Mouse (Mus musculus) erythroid progenitor cell, adult 5-6 weeks (primary cell): ENCODE data around the gene Lrrc1. TPM values are rescaled to one million over a fixed set of nuclear protein-coding genes. Genes with fewer than 3 reads are reported as not detected.

ENCODE experiments used
- ATAC-seq: replicated peaks from 2 replicates; pipeline ENCODE4 v1.8.0; 2016; ENCODE audit warnings: moderate number of reproducible peaks, mild to moderate bottlenecking, moderate TSS enrichment, inconsistent platforms; ENCODE audit not compliant: poor library complexity, low FRiP score, severe bottlenecking
- total RNA-seq, 2 experiments: library from RNA; stranded (forward) in 1 of 2; stranded (reverse) in 1 of 2; fragments of 150-400 nt in 1 of 2; fragments of 186-747, 209-891 nt in 1 of 2; gene quantifications; 2 replicates each; pipeline versions ENCODE4 v1.2.3 to v1.2.4; 2015 to 2017; ENCODE audit warnings: low replicate concordance in 2 of 2

Gene Lrrc1
- total RNA-seq, 2 experiments from 2014 or later = 2.3 to 5.0 TPM

DNA sequence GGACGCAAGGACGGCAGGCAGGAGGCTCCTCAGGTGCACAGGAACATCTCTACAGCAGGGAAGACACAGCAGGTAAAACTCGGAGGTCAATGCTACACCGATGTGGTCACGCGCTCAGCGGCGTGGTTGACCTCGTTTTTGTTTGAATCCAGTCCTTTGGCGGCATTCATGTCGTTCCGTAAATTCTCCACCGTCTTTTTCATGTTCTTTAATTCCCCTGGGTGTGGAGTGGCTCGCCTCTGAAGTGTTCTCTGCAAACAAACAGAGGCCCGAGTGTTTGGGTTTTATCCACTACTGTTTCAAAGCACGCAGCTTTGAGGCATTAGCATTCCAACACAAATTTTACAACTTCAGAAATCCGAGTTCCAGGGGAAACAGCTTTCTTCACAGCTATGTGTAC is 112.6 kb downstream of the Lrrc1 start:
- ATAC-seq = no peak

DNA sequence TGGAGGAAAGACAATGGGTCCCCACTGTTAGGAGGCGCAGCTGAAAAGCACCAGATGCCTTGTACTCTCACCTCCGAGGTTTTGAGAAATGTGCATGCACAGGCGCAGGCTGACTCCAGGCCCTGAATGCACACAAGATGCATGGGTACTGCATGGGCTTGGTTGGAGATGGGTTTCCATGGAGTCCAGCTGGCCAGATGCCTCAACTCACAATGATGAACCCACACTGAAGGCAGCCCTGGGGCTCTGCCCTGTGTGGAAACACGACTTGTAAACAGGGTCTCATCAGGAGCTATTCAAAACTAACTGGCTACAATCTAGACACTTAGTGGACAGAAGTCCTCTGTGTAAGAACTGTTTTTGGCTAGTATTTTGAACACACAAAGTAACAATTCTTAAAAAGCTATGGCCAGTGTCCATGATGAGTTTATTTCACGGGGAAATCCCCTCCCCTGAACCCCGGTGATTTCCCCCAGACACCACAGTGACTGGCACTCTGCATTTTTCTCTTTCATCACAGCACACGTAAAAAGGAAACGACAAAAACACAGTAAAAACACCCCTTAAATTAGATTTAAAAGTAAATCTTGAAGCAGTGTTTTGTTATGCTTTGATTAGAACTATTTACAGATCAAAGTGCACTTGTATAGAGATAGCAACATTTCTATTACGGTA is 114.1 kb downstream of the Lrrc1 start:
- ATAC-seq = no peak

DNA sequence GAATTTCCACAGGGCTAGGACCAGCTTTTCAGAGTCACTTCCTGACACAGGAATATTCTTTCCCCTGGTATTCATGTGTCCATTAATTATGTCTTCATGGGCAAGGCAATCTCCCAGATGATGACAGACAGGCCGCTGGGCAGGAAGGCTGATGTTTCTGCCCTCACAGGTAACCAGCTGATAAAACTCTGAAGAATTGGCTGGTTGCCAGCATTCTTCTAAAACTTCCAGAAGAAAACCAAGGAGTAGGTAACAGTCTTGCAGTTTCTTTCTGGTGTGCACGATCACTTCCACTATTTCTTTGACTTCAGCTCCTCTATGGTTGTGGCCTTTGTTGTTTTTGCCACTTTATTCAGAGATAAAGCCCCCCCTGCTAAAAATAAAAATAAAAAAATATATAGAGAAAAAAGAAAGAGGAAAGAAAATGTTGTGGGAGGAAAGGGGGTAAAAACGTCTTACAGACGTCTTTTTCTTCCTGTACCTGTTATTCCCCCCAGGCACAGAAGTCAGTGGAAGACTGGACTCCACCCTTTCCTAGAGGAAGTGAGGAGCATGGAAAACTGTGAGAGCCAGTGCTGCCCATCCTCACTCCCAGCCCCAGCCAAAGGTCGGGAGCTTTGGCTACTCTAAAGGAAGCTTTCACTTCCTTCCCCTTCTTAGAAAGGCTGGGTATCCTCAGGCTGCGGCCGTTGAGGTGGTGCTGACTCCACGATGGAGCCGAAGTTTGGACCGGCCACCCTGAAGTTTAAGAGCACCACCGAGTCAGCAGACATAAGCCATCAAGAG is 115.2 kb downstream of the Lrrc1 start:
- no peak for ATAC-seq

DNA sequence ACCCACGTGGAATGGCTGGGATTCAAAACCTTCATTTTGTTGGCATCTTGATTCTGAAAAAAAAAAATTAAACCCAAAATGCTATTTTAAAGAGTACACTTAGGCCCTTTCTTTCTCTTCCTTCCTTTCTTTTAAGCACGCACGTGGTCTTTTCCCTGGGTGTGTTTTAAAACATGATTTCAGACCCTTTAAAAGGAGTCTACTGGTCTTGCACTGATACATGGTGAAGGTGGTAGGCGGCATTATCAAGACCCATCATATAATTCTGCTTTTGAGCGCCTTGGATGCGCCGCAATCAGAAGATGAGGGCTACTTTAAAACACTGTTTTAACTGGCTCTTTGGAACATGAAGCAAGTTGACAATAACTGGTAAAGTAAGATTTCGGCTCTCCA is 115.9 kb downstream of the Lrrc1 start:
- ATAC-seq = no peak

DNA sequence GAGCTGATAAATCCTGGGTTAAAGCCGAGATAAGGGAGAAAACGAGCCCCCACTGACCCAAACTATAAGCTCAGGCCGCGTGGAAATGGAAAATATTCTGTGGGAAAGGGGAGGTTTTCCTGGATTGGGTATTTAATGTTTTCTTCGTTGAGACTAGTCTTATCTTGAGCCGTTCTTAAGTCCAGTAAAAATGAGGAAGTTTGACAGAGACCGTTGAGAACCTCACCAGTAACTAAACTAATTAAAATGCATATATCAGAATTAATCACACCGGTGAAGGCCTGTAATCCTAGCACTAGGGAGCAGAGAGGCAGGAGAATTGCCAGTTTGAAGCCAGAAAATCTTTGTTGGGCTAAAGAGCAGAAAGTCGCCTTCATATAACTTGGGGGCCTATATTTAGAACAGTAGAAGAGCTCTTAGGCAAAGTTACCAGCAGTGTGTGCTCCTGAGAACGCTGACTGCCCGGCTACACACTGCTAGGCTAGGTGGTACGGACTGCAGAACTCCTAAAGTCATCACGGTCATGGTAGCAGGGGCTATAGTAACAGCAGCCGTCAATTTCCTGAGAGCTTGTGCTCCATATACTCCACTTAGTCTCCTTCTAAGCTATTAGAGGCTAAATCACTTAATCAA is 116.4 kb downstream of the Lrrc1 start:
- ATAC-seq = no peak

DNA sequence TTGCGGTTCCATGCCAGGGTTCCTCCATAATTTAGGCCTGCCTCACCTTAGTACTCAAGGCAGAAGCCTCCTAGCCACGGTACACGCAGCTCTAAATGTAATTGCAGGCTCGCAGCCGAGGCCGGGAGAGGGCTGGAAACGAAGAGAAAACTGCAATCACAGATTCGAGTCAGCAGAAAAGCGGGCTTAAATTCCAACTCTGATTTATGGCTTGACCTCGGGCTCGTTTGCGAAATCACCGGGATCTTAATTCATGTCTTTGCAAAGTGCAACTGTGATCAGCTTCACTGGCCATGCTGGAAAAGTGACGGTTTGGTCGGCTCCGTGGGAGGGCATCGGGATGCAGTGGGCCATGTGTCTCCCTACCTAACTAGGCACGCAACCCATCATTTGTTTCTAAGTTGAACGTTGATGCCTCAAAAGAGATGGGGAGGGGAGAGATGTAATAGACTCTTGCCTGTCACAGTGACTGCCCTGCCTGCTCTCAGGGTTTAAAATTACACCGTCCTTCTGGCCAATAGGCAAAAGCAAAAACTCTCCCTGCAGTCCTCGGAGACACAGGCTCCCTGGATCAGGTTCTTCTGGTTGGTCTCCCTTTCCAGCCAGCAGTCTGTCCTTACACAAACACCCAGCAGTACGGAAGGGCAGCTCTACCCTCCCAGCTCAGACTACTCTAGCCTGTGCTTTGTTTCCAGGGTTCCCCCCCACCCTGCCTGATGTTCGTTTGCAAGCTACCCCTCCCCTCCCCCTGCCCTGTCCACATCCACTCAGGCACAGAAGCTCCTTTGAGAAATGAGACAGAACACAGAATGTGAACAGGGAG is 117.2 kb downstream of the Lrrc1 start:
- no peak for ATAC-seq

DNA sequence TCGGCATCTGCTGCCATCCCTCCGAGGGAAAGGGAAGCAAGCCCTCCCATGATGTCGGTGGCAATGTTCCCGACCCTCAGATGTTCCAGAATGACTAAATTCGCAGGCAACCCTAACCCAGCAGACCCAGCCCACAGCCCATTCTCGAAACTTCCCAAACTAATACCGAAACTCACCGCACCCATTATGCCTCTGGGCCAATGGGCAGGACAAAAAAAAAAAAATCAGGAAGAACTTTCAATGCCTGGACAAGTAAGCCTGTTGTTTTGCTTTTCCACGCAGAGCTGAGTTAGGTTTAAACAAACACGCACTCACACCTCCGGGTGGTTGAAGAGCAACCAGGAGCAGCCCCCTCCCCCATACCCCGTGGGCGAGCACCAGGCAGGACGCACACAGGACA is 118.6 kb downstream of the Lrrc1 start:
- no peak for ATAC-seq

DNA sequence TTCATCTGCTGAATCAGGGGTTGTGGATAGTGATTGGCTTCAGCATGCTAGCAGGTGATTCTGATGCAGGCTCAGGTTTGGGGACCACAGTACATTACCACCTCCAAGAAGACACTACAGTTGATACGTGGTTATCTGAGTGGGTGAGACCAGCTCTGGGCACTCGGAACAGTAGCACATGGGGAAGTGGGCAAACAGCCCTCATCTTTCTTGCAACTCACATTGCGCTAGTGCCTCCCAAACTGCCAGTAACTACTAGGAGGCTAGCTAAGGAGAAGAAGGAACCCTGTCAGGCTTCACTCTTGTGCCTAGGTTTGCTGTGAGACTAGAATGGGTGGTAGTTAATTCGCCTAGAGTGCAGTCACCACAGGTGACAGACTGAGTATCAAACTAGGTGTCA is 119.1 kb downstream of the Lrrc1 start:
- ATAC-seq = no peak

DNA sequence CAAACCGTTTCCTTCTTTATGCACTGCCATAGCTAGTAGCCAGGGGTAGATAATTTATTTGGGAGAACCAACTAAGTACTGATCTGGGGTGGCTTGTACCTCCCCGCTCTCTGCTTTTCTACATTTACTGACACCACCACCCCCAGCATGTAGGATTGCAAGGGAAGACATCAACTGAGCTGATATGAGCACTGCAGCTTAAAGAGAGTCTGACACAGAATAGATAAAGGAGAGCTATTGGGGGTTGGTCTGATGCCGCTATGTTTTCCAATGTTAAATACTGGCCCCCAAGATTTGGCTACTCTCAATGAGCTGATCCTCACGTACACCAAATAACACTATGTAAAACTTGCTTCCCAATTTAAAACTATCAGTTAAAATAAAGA is 124.5 kb downstream of the Lrrc1 start:
- 0 out of 2 replicates have a peak, but pooled peaks have one; percentile 39 for ATAC-seq

DNA sequence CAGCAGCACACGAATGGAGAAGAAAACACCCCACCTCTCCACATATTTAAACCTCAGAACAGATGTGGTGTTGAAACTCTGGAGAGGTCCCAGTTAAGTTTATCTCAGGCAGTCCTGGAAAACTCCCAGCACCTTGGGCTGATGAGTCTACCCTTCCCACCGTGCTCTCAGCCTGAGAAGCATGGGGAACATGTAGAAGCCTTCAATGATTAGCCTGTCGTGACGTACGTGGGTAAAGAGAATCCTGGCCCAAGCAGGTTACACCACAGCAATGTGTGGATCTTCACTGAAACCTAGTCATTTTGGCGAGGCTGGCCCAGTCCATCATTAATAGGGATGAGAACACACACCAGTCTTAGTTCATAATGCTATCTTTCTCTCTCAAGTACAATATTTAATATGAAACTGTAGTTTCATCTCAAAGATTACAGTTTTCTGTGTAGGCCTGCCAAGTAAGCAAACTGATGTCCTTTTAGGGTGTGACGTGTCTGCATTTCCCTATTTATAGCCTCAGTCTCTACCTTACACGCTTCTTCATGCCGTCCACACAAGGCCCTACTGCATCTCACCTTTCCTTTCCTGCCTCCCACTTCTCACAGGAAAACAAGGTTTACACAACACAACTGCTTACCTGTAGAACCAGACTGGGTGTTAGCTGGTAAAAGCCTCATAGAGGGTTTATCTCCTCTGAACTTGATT is 125.0 kb downstream of the Lrrc1 start:
- ATAC-seq = peak; percentile 19; the same call in 1 of the 2 replicates

DNA sequence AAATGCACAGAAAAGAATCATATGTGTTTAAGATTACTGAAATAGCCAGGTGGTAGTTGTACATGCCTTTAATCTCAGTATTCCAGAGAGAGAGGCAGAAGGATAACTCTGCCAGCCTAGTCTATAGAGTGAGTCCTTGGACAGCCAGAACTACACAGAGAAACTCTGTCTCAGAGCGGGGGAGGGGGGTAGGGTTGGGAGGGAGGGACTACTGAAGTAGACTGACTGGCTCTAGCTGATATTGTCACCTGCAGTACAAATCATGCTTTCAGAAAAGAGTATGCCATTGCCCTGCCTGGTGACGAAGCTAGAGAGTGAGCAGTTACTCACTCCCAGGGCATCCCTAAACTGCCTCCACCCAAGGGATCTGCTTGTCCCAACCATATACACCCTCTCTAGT is 125.9 kb downstream of the Lrrc1 start:
- no peak for ATAC-seq

DNA sequence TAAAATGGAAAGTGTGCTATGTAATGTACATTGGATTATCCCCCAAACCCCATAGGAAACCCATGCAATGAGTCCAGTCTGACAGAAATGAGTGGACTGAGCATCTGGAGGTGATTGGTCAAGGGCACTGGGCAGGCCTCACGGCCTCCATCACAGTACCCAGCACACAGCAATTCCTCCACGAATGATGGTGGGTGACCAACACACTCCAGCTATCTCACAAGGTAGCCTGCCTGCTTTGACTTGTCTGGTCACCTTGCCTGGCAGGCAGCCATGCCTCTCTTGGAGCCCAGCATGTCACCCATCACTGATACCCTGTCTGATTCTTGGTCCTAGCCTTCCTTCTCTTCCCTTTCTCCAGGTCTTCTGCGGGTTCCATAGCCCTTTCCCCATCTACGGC is 128.2 kb downstream of the Lrrc1 start:
- ATAC-seq = no peak

DNA sequence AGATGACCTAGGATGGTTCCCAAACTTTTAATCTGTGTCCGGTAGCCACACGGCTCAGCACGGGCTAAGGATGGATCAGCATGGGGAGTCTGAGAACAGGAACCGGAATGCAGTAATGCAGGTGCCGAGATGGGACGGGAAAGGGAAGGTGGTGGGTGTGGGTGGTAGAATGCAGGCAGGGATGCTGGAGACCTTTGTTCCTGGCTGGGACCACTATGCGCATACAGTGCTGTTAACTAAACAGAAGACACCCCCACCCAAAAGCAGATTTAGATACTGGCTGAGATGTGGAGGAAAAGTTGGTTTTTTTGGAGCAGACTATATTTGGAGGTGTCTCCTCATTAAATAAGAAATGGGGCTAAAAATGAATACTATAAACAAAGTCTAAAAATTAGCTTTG is 128.7 kb downstream of the Lrrc1 start:
- no peak for ATAC-seq

DNA sequence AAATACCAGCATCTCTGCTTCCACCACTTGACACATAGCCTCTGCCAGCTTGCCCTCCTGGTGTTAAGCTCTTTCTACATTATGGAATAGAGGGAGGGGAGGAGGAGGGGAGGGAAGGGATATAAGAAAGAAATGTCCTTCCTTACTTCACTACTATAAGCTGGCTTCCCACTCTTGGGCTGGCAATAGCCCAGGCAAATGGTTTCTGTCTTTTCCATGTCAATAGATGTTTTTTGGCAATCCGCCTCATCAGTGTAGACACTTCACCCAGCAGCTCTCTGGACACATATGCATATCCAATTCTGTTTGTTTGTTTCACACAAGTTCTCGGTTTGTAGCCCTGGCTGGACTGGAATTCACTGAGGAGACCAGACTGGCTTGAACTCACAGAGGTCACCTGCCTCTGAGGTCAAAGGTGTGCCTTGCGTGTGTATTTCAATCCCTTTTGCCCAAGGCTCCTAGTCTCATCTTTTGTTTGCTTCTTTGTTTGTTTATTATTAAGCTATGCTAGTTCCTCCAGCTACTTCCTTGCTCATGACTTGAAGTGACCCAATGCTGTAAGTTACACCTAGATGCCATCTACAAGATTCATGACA is 132.7 kb downstream of the Lrrc1 start:
- no peak for ATAC-seq

DNA sequence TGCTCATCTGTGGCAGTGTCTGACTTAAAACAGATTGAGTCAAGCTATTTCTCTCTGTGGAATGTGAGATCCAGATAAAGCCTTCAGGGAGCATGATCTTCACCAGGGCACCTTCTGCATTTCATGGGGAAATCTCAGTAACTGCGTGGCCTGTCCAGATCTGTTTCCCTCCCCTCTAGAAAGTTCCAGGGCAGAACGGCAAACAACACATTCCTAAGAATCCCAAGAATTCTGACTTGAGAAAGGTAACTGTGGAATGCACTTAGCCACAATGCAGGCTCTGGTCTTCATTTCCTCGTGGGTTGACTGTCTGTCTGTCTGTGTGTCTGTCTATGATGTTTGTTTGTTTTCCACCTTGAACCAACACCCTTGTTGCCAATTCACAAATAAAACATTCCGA is 133.7 kb downstream of the Lrrc1 start:
- no peak for ATAC-seq

DNA sequence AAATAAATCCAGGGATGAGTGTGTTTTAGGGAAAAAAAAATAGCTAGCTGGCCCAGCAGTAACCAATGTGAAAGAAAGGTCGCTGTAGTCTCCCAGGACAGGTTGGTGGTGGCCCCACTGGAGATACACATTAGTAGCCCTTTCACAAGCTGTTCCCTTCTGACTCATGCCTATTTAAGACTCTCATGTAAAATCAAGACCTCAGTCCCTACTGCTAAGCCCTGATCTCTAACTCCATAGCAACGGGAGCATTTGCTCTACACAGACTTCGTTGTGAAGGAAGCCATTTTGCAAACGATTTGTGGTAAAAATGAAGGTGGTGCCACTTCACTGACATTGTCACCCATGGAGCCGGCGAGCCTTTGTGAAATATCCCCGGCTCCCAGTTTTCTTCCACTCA is 134.1 kb downstream of the Lrrc1 start:
- no peak for ATAC-seq

DNA sequence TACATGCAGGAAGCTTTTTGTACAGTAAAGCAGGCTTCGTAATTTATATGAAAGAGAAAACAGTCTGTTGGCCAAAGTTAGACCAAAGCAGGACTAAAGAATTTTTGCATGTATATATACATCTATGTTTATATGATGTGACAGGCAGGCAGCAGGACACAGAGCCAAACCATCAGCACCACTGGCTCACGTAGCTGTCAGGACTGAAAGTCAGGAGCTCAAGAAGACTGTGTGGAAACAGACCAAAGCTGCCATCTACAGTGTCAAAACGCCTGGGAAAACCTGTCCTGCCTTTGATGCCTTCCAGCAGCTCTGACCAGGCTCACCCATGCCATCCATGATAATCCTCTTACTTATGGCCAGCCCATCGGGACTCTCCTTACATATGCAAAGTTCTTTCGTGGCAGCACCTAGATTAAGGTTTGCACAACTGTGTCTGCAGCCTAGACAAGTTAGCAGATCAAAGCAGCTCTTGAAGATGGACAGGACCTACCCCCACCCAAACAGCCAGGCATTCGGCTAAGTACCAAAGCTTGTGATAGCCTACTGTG is 136.5 kb downstream of the Lrrc1 start:
- no peak for ATAC-seq

DNA sequence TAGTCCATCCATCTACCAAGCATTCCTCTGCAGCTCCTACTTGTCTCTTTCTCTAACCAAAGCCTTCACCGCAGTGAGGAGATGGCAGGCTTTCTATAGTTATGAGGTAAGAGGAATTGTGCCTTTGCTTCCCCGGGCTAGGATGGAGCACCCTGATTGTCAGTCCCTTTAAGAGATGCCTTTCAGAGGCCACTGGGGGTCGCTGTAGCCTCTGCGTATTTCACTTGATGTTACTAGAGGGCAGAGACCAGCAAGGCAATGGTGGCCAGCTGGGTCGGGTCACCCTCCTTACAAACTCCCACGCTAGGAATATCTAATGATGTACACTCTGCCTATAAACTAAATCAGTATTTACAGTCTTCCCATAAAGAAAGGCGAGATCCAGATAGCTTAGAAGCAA is 137.8 kb downstream of the Lrrc1 start:
- ATAC-seq = no peak

DNA sequence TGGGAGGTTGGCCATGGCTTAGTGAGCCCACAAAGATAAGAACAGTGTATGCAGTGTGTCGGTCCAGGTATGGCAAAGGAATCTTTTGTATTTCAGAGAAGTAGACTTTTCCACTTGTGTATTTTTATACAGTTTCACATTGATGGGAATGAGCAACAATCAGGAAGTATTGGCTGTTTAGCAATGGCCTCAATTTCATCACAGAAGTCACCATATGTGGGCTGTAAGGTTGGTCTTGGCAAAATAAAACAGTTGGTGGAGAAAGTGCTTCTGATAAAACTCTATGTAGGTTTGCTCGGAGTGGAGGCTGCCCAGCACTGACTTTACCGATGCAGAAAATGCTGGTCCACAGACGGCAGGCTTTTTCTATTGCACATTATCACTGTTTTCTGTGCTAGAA is 140.2 kb downstream of the Lrrc1 start:
- no peak for ATAC-seq
